Mouse (Mus musculus): Measurements from ENCODE around the gene Smim1. TPM values are rescaled to one million over a fixed set of nuclear protein-coding genes. Genes with fewer than 3 reads are reported as not detected.

The Smim1 gene
- total and polyA plus RNA-seq, 3 experiments = 118 to 219 (median 188) TPM

GRCm38 (mm10) chr4:153980470-153980869, 45.6 kb downstream of the Smim1 start (continued):
- TF ChIP-seq MYB (IDR thresholded peaks at IDR 0.05; ENCODE audit: low read depth, low read length) (no peak), MAFK (IDR thresholded peaks at IDR 0.05; ENCODE audit: borderline replicate concordance, low read depth, low read length) (no peak), SMC3 (IDR thresholded peaks at IDR 0.05; ENCODE audit: low read depth, low read length) (no peak), USF1 (IDR thresholded peaks at IDR 0.05; ENCODE audit: low read depth, low read length) (no peak), CHD2 (IDR thresholded peaks at IDR 0.05; ENCODE audit: low read length) (no peak)

- Histone ChIP-seq H3K9ac (ENCODE audit: control insufficient read depth, low read depth, low read length, poor library complexity, severe bottlenecking) (no peak overlapping the region), H3K4me1 (ENCODE audit: control insufficient read depth in 1 of 2, insufficient read depth in 2 of 2, low read length in 2 of 2) (peaks cover 4 to 7% of the 10 kb centered on the region in 2 experiments; a peak in 2 of 4 replicates), H3K9me3 (replicated peaks; ENCODE audit: insufficient read depth, low read length) (no peaks in the 10 kb centered on the region), H3K79me2 (ENCODE audit: control insufficient read depth, insufficient read depth, low read length, poor library complexity) (peaks cover 29% of the 10 kb centered on the region), H3K4me3 (ENCODE audit: control insufficient read depth in 1 of 2, insufficient read depth in 1 of 2, low read depth in 2 of 2, low read length in 2 of 2) (no peak overlapping the region), H3K36me3 (ENCODE audit: control insufficient read depth in 1 of 2, insufficient read depth in 2 of 2, low read length in 2 of 2) (peaks cover 0 to 7% of the 10 kb centered on the region in 2 experiments; a peak in 2 of 4 replicates), H3K27me3 (ENCODE audit: control insufficient read depth in 1 of 2, insufficient read depth in 2 of 2, low read length in 2 of 2) (no peaks in the 10 kb centered on the region), H3K27ac (ENCODE audit: control insufficient read depth, low read depth, low read length) (no peak overlapping the region)
- DNase-seq (ENCODE audit: low read depth, low spot score) = no peak
- no peak for TF ChIP-seq GABPA (IDR thresholded peaks at IDR 0.05; ENCODE audit: low read depth, low read length)
- no peak for TF ChIP-seq MAFK (IDR thresholded peaks at IDR 0.05; ENCODE audit: borderline replicate concordance, low read depth, low read length)
- no peak for TF ChIP-seq CHD2 (IDR thresholded peaks at IDR 0.05; ENCODE audit: low read length)
- TF ChIP-seq CTCF (IDR thresholded peaks at IDR 0.05 in 2 of 3, conservative IDR thresholded peaks at IDR 0.05 in 1 of 3; ENCODE audit: control insufficient read depth in 1 of 3, insufficient read depth in 1 of 3, low read depth in 2 of 3, low read length in 3 of 3, poor library complexity in 1 of 3, severe bottlenecking in 1 of 3) = no peak
- TF ChIP-seq ZMIZ1 (IDR thresholded peaks at IDR 0.05; ENCODE audit: low read depth, low read length) = no peak
- TF ChIP-seq ZKSCAN1 (IDR thresholded peaks at IDR 0.05; ENCODE audit: low read depth, low read length) = no peak
- no peak for TF ChIP-seq GATA1 (IDR thresholded peaks at IDR 0.05; ENCODE audit: low read depth, low read length)
- no peak for TF ChIP-seq MYB (IDR thresholded peaks at IDR 0.05; ENCODE audit: low read depth, low read length)
- no peak for TF ChIP-seq RAD21 (IDR thresholded peaks at IDR 0.05; ENCODE audit: low read depth, low read length)
- TF ChIP-seq NRF1 (IDR thresholded peaks at IDR 0.05; ENCODE audit: insufficient read depth, low read depth, low read length, poor library complexity, severe bottlenecking) = no peak
- TF ChIP-seq UBTF (IDR thresholded peaks at IDR 0.05; ENCODE audit: borderline replicate concordance, insufficient read depth, low read depth, low read length) = no peak
Observed at GRCm38 (mm10) chr4:153979243-153979642, 46.8 kb downstream of the Smim1 start.

GRCm38 (mm10) chr4:153975768-153976167, 50.3 kb downstream of the Smim1 start:
- peak overlapping the region; percentile 64 to 98 for H3K4me3 ChIP-seq (ENCODE audit: control insufficient read depth in 1 of 2, insufficient read depth in 1 of 2, low read depth in 2 of 2, low read length in 2 of 2)
- TF ChIP-seq USF2 (IDR thresholded peaks at IDR 0.05; ENCODE audit: borderline replicate concordance in 1 of 2, insufficient read depth in 1 of 2, low read depth in 1 of 2, low read length in 2 of 2) = no peak
- no peak for TF ChIP-seq KAT2A (conservative IDR thresholded peaks at IDR 0.05; ENCODE audit: low read depth, low read length)
- no peak for TF ChIP-seq MAZ (IDR thresholded peaks at IDR 0.05; ENCODE audit: low read depth, low read length)
- no peak for TF ChIP-seq HCFC1 (IDR thresholded peaks at IDR 0.05; ENCODE audit: low read depth, low read length)
- no peak for TF ChIP-seq MXI1 (IDR thresholded peaks at IDR 0.05; ENCODE audit: low read depth, low read length)
- TF ChIP-seq RAD21 (IDR thresholded peaks at IDR 0.05; ENCODE audit: low read depth, low read length) = no peak
- no peak for TF ChIP-seq SMC3 (IDR thresholded peaks at IDR 0.05; ENCODE audit: low read depth, low read length)
- no peak for TF ChIP-seq ZNF384 (IDR thresholded peaks at IDR 0.05; ENCODE audit: low read depth, low read length)
- no peak for TF ChIP-seq E2F4 (IDR thresholded peaks at IDR 0.05; ENCODE audit: borderline replicate concordance, low read depth, low read length)
- TF ChIP-seq ZKSCAN1 (IDR thresholded peaks at IDR 0.05; ENCODE audit: low read depth, low read length) = no peak
- no peak for TF ChIP-seq POLR2AphosphoS5 (IDR thresholded peaks at IDR 0.05; ENCODE audit: borderline replicate concordance, low read depth, low read length)
- no peak for TF ChIP-seq NELFE (IDR thresholded peaks at IDR 0.05; ENCODE audit: low read depth, low read length)
- TF ChIP-seq ZC3H11A (IDR thresholded peaks at IDR 0.05; ENCODE audit: low read depth, low read length) = no peak
- no peak for TF ChIP-seq MAX (IDR thresholded peaks at IDR 0.05; ENCODE audit: low read length)
- no peak for TF ChIP-seq EP300 (IDR thresholded peaks at IDR 0.05; ENCODE audit: low read depth in 1 of 2, low read length in 2 of 2)
- TF ChIP-seq SIN3A (IDR thresholded peaks at IDR 0.05; ENCODE audit: low read length) = no peak
- no peak for TF ChIP-seq BHLHE40 (IDR thresholded peaks at IDR 0.05; ENCODE audit: borderline replicate concordance, low read depth, low read length)
- no peak for TF ChIP-seq TAL1 (IDR thresholded peaks at IDR 0.05; ENCODE audit: low read length)
- no peak for TF ChIP-seq MYB (IDR thresholded peaks at IDR 0.05; ENCODE audit: low read depth, low read length)
- no peak for TF ChIP-seq NRF1 (IDR thresholded peaks at IDR 0.05; ENCODE audit: insufficient read depth, low read depth, low read length, poor library complexity, severe bottlenecking)
- H3K9ac ChIP-seq (ENCODE audit: control insufficient read depth, low read depth, low read length, poor library complexity, severe bottlenecking) = peak overlapping the region; percentile 90
- no peak overlapping the region for H3K27ac ChIP-seq (ENCODE audit: control insufficient read depth, low read depth, low read length)
- H3K79me2 ChIP-seq (ENCODE audit: control insufficient read depth, insufficient read depth, low read length, poor library complexity) = peaks cover 34% of the 10 kb centered on the region
- H3K4me1 ChIP-seq (ENCODE audit: control insufficient read depth in 1 of 2, insufficient read depth in 2 of 2, low read length in 2 of 2) = peaks cover 4 to 7% of the 10 kb centered on the region in 2 experiments; a peak in 3 of 4 replicates
- no peaks in the 10 kb centered on the region for H3K27me3 ChIP-seq (ENCODE audit: control insufficient read depth in 1 of 2, insufficient read depth in 2 of 2, low read length in 2 of 2)
- no peaks in the 10 kb centered on the region for H3K9me3 ChIP-seq (replicated peaks; ENCODE audit: insufficient read depth, low read length)
- DNase-seq (ENCODE audit: low read depth, low spot score) = peak; percentile 57
- H3K36me3 ChIP-seq (ENCODE audit: control insufficient read depth in 1 of 2, insufficient read depth in 2 of 2, low read length in 2 of 2) = peaks cover 0 to 10% of the 10 kb centered on the region in 2 experiments; a peak in 3 of 4 replicates
